Mouse (Mus musculus) kidney, embryonic 16.5 days (tissue): Measurements from ENCODE around the gene Osbp. TPM values are rescaled to one million over a fixed set of nuclear protein-coding genes. Genes with fewer than 3 reads are reported as not detected.

Source experiments
- ATAC-seq: fragments of 200-750 bp; cut with Nextera tagmentation; 2 replicates; pipeline ENCODE4 v1.8.0; 2017; ENCODE audit warnings: moderate TSS enrichment; ENCODE audit not compliant: low FRiP score, low TSS enrichment
- H3K27ac ChIP-seq: fragments of 300-500 bp; sonication (generic); 2 replicates; pipeline ENCODE4 v1.5.1; 2014; ENCODE audit warnings: low read length
- H3K27me3 ChIP-seq: fragments of 300-500 bp; sonication (generic); 2 replicates; pipeline ENCODE4 v1.6.1; 2014; ENCODE audit warnings: low read length, control low read depth, mixed read lengths; ENCODE audit not compliant: insufficient read depth
- H3K36me3 ChIP-seq: fragments of 300-500 bp; sonication (generic); 2 replicates; pipeline ENCODE4 v1.6.1; 2014; ENCODE audit warnings: low read length, control low read depth, mixed read lengths; ENCODE audit not compliant: insufficient read depth
- H3K4me1 ChIP-seq: fragments of 300-500 bp; sonication (generic); 2 replicates; pipeline ENCODE4 v1.6.1; 2014; ENCODE audit warnings: low read length, control low read depth, mixed read lengths; ENCODE audit not compliant: insufficient read depth
- H3K4me2 ChIP-seq: fragments of 300-500 bp; sonication (generic); replicated peaks from 2 replicates; pipeline ENCODE4 v1.6.1; 2014; ENCODE audit warnings: low read depth, low read length
- H3K4me3 ChIP-seq: fragments of 300-500 bp; sonication (generic); 2 replicates; pipeline ENCODE4 v1.5.1; 2014; ENCODE audit warnings: mild to moderate bottlenecking, low read length
- H3K9ac ChIP-seq: fragments of 300-500 bp; sonication (generic); replicated peaks from 2 replicates; pipeline ENCODE4 v1.6.1; 2014; ENCODE audit warnings: low read length
- H3K9me3 ChIP-seq: fragments of 300-500 bp; sonication (generic); 2 replicates; pipeline ENCODE4 v1.6.1; 2016; ENCODE audit warnings: low read length, control low read depth
- WGBS: fragments of 180-500 bp; shearing (Covaris S2); extraction: QIAGEN DNeasy Blood & Tissue Kit; methylation state at CpG from one replicate; pipeline ENCODE4 v1.1.7; 2014; 5-methylcytosine and 5-hydroxymethylcytosine counted together
- polyA plus RNA-seq: library from polyadenylated mRNA; unstranded; fragments of >200 nt; fragmentation: Nextera tagmentation; extraction: Ambion mirVana; gene quantifications from 2 replicates; pipeline ENCODE4 v1.2.1, GENCODE M21; 2015

Gene Osbp
- polyA plus RNA-seq, 1 experiment from 2014 or later, result 4.1 TPM

- Histone ChIP-seq H3K9ac (no peak overlapping the region), H3K4me1 (no peaks in the 10 kb centered on the region), H3K4me2 (no peak overlapping the region), H3K36me3 (no peaks in the 10 kb centered on the region), H3K27ac (no peak overlapping the region), H3K4me3 (no peak overlapping the region), H3K27me3 (no peaks in the 10 kb centered on the region), H3K9me3 (no peaks in the 10 kb centered on the region)
- ATAC-seq, result no peak
- WGBS, result 91% methylated on average over 5 of the region's 5 CpGs
Measured at GRCm38 (mm10) chr19:11957396-11957795, 8.3 kb upstream of the Osbp start.

- no peak for ATAC-seq
- Histone ChIP-seq H3K9ac (no peak overlapping the region), H3K4me3 (no peak overlapping the region), H3K4me2 (no peak overlapping the region), H3K4me1 (no peaks in the 10 kb centered on the region), H3K36me3 (no peaks in the 10 kb centered on the region), H3K9me3 (no peaks in the 10 kb centered on the region), H3K27ac (no peak overlapping the region), H3K27me3 (no peaks in the 10 kb centered on the region)
- 79% methylated on average over 8 of the region's 8 CpGs for WGBS
Measured at GRCm38 (mm10) chr19:11957846-11958245, 7.9 kb upstream of the Osbp start.

DNA sequence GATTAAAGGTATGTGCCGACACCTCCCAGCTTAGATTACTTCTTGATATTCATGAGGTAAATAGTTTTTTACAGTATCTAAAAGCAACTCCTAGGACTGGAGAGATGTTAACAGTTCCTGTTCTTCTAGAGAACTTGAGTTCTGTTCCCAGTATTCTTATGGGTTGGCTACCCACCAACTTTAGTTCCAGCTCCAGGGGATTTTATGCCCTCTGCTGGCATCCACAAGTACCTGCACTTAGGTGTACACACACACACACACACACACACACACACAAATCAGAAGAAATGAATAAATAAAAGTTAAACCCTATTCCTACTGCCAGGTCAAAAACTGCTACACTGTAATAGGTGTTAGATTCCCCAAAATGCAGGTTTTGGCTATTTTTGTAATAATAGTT lies 1.5 kb upstream of the Osbp start:
- WGBS, result 100% methylated on average over 1 of the region's 1 CpGs
- Histone ChIP-seq H3K9ac (no peak overlapping the region), H3K27ac (no peak overlapping the region), H3K4me3 (peak overlapping the region; percentile 62; the same call in 1 of the 2 replicates), H3K4me1 (peaks cover 12% of the 10 kb centered on the region), H3K9me3 (peaks cover 4% of the 10 kb centered on the region; the same call in 1 of the 2 replicates), H3K27me3 (no peaks in the 10 kb centered on the region), H3K36me3 (no peaks in the 10 kb centered on the region), H3K4me2 (peak overlapping the region; percentile 67; the same call in 1 of the 2 replicates)
- ATAC-seq, result no peak

GRCm38 (mm10) chr19:11966201-11966636 lies 478 bp downstream of the Osbp start:
- H3K27ac ChIP-seq, result peak overlapping the region; percentile 76
- ATAC-seq, result peak; percentile 7; the same call in 1 of the 2 replicates

DNA sequence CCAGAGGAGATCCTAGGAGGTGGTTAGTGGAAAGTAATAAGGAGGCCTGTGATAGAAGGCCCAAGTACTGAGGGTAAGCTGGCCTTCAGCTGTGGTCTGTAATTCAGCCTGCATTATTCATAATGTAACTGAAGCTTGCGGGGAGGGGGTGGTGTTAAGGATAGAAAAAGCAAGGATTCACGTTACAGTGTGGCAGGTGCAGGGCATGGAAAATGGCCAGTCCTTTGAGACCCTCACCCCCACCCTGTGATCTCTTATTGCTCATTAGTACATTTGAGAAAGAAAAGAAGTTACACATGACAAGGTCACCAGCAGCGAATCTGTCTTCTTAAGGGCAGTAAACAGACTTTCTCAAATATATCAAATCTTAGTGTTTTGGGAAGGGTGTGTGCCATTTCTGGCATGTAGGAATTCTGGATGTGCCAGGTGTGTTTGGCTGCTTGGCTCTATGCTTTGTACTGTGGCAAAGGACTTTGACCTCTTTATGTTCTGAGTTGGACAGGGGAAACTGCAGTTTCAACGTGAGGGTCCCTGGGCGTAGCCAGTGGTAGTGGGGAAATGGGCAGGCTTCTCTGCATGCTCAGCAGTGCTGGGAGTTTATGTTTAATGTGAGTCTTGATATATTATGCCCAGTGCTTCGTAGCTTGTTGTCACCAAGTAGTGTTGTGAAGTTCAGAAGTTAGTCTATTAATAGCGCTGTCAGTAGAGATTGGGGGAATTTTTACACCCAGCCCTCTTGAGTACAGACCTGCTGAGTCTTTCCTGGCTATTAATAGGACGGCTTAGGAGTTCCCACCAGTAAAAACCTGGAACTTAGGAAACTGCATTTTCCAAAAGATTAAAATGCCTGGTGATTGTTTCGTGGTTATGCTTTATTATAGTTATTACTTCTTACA lies 3.7 kb downstream of the Osbp start:
- Histone ChIP-seq H3K9me3 (0 out of 2 replicates have a peak, but pooled peaks cover under 1% of the 10 kb centered on the region), H3K27me3 (no peaks in the 10 kb centered on the region), H3K27ac (no peak overlapping the region), H3K4me3 (no peak overlapping the region), H3K4me1 (peaks cover 14% of the 10 kb centered on the region), H3K36me3 (peaks cover 36% of the 10 kb centered on the region), H3K4me2 (no peak overlapping the region), H3K9ac (no peak overlapping the region)
- ATAC-seq, result no peak
- WGBS, result 69% methylated on average over 9 of the region's 9 CpGs

More at GRCm38 (mm10) chr19:11966201-11966636, 478 bp downstream of the Osbp start:
- peak overlapping the region; percentile 91 for H3K9ac ChIP-seq
- peaks cover 4% of the 10 kb centered on the region; the same call in 1 of the 2 replicates for H3K9me3 ChIP-seq
- H3K27me3 ChIP-seq, result no peaks in the 10 kb centered on the region
- under 1% methylated on average over 18 of the region's 18 CpGs for WGBS
- H3K4me2 ChIP-seq, result peak overlapping the region; percentile 67
- peak overlapping the region; percentile 77 for H3K4me3 ChIP-seq
- peaks cover 8% of the 10 kb centered on the region; the same call in 1 of the 2 replicates for H3K36me3 ChIP-seq
- peaks cover 14% of the 10 kb centered on the region for H3K4me1 ChIP-seq

GRCm38 (mm10) chr19:11973511-11974222 lies 7.9 kb downstream of the Osbp start:
- WGBS, result 87% methylated on average over 13 of the region's 13 CpGs
- no peak for ATAC-seq
- Histone ChIP-seq H3K9ac (no peak overlapping the region), H3K9me3 (no peaks in the 10 kb centered on the region), H3K27me3 (no peaks in the 10 kb centered on the region), H3K4me3 (no peak overlapping the region), H3K27ac (no peak overlapping the region), H3K4me2 (no peak overlapping the region), H3K4me1 (peaks cover 3% of the 10 kb centered on the region; the same call in 1 of the 2 replicates), H3K36me3 (peaks cover 69% of the 10 kb centered on the region)

DNA sequence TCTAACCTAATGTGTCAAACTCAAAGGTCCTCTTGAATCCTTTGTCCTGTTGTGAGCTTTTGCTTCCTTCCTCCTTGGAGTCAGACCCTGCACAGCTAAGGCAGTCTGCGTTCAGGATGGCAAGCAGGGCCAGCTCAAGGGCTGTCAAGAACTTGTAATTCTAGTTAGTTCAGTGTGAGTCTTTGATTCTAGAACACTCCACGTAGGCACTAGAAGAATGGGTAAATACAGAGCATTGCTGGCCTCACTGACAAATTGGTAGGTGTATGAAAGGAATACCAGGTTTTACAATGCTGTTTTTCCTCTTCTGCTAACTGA lies 8.4 kb downstream of the Osbp start:
- Histone ChIP-seq H3K9me3 (no peaks in the 10 kb centered on the region), H3K27ac (no peak overlapping the region), H3K9ac (no peak overlapping the region), H3K4me2 (no peak overlapping the region), H3K27me3 (no peaks in the 10 kb centered on the region), H3K4me1 (peaks cover 3% of the 10 kb centered on the region; the same call in 1 of the 2 replicates), H3K4me3 (no peak overlapping the region), H3K36me3 (peaks cover 74% of the 10 kb centered on the region)
- no peak for ATAC-seq
- 58% methylated on average over 2 of the region's 2 CpGs for WGBS

- peaks cover 84% of the 10 kb centered on the region for H3K36me3 ChIP-seq
- H3K4me3 ChIP-seq, result no peak overlapping the region
- no peak overlapping the region for H3K27ac ChIP-seq
- no peaks in the 10 kb centered on the region for H3K9me3 ChIP-seq
- no peaks in the 10 kb centered on the region for H3K4me1 ChIP-seq
- no peak overlapping the region for H3K4me2 ChIP-seq
- H3K27me3 ChIP-seq, result no peaks in the 10 kb centered on the region
- WGBS, result 75% methylated on average over 4 of the region's 4 CpGs
- no peak overlapping the region for H3K9ac ChIP-seq
- ATAC-seq, result no peak
Measured at GRCm38 (mm10) chr19:11975683-11976082, 9.9 kb downstream of the Osbp start.

DNA sequence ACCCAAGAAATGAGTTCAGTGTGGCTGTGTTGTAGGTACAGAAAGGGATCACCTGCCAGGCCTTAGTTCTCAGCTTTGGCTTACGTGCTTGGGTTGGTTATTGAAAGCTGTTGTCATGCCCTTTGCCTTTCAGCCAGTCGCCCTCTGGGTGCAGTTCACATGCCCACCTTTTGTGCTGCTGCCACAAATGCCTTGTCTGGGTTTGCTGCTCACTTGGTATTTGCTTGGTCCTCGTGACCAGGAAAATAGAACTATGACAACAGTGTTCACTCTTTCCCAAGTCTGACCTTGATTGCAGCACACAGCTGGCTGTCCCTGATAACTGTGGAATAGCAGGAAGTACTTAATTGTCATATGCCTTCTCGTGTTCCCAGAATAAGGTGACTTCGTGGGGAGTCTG lies 11.6 kb downstream of the Osbp start:
- ATAC-seq, result no peak
- Histone ChIP-seq H3K36me3 (peaks cover 85% of the 10 kb centered on the region), H3K4me1 (no peaks in the 10 kb centered on the region), H3K4me2 (no peak overlapping the region), H3K4me3 (no peak overlapping the region), H3K27ac (no peak overlapping the region), H3K9ac (no peak overlapping the region), H3K27me3 (no peaks in the 10 kb centered on the region), H3K9me3 (no peaks in the 10 kb centered on the region)
- WGBS, result 77% methylated on average over 5 of the region's 5 CpGs
